Mouse (Mus musculus) gastrocnemius, postnatal 4 days (tissue): Measurements from ENCODE around the gene Accsl. TPM values are rescaled to one million over a fixed set of nuclear protein-coding genes. Genes with fewer than 3 reads are reported as not detected.

ENCODE experiments used
- DNase-seq, 2 experiments: peaks; one replicate each; pipeline ENCODE4 v3.0.0; 2021 to 2022; ENCODE audit warnings: low spot score in 2 of 2, mixed read lengths in 2 of 2
- total RNA-seq, 2 experiments: library from RNA; stranded (reverse); gene quantifications; 2 replicates each; pipeline ENCODE4 v1.2.3; 2021

Accsl gene
- total RNA-seq, 2 experiments from 2014 or later: not detected

- peak in 1 of 2 experiments; percentile 65 for DNase-seq
Measured at GRCm38 (mm10) chr2:93811812-93812211, 57.1 kb downstream of the Accsl start.

- no peak for DNase-seq
Measured at GRCm38 (mm10) chr2:93809931-93810330, 59.0 kb downstream of the Accsl start.

GRCm38 (mm10) chr2:93808071-93808470, 60.9 kb downstream of the Accsl start:
- DNase-seq: no peak

- DNase-seq: no peak
Measured at GRCm38 (mm10) chr2:93807440-93807839, 61.5 kb downstream of the Accsl start.

- no peak for DNase-seq
Measured at GRCm38 (mm10) chr2:93806487-93807201, 62.3 kb downstream of the Accsl start.

- no peak for DNase-seq
Measured at GRCm38 (mm10) chr2:93805523-93805922, 63.4 kb downstream of the Accsl start.

Other genes starting within 250 kb of the Accsl start
- gene Alx4, start 226.8 kb downstream of the Accsl start, total RNA-seq: under 1 TPM; 0.73 to 0.93 TPM
- gene Ext2, start 46.6 kb downstream of the Accsl start, total RNA-seq: 10 to 100 TPM; 61.4 to 65.5 TPM
- 10 to 100 TPM; 11.2 to 12.2 TPM for gene Accs, start 19.2 kb downstream of the Accsl start, total RNA-seq
- gene Gm13889, start 88.0 kb upstream of the Accsl start, total RNA-seq: 10 to 100 TPM; 29.8 to 35.1 TPM
- not detected for gene Gm27027, start 127.2 kb upstream of the Accsl start, total RNA-seq
- 10 to 100 TPM; 67.6 to 70.5 TPM for gene Alkbh3, start 141.7 kb upstream of the Accsl start, total RNA-seq